Comparison of ENCODE assay signal across 25 mouse cellular contexts in genomic region chr3:146632506-146632905, GRCm38 (mm10). TPM values are rescaled to one million over a fixed set of nuclear protein-coding genes. Genes with fewer than 3 reads are reported as not detected.
DNase-seq lines count a peak whose midpoint lies in the region; ATAC-seq and TF ChIP-seq lines count a peak whose summit lies in the region.
"Had no signal": no experiment of that assay in that cellular context is flagged by ENCODE, and none has a peak within 500 bp of the region (broad histone marks: within the 10 kb centered on the region; RNA-seq: fewer than 3 reads in every experiment).

No protein-coding gene starts in this region.

- ATAC-seq in heart, embryonic 12.5 days (ENCODE audit: insufficient number of reproducible peaks, low FRiP score): no peak
- ATAC-seq in liver, postnatal 0 days: no peak
- ATAC-seq: activated CD4-positive, CD25-positive, alpha-beta regulatory T cell, adult 4 months; CD4-positive, CD25-positive, alpha-beta regulatory T cell, adult 4 months; Patski had no signal

- no peak overlapping the region for H3K27ac ChIP-seq in heart, embryonic 12.5 days (ENCODE audit: poor library complexity, severe bottlenecking)
- no peak overlapping the region for H3K27ac ChIP-seq in liver, adult 2 months (replicated peaks; ENCODE audit: insufficient read depth, low read depth, low read length)
- no peak overlapping the region for H3K27ac ChIP-seq in liver, postnatal 0 days (ENCODE audit: low read depth)

- H3K36me3 ChIP-seq in heart, embryonic 12.5 days: no peaks in the 10 kb centered on the region
- peaks cover 24% of the 10 kb centered on the region for H3K36me3 ChIP-seq in liver, adult 2 months (ENCODE audit: control insufficient read depth, insufficient read depth, low read length)
- peaks cover 16% of the 10 kb centered on the region for H3K36me3 ChIP-seq in liver, postnatal 0 days (replicated peaks; ENCODE audit: insufficient read depth, low read length)
- H3K36me3 ChIP-seq: G1E had no signal

- H3K27me3 ChIP-seq in heart, embryonic 12.5 days (replicated peaks): no peaks in the 10 kb centered on the region
- H3K27me3 ChIP-seq in liver, adult 2 months (ENCODE audit: control insufficient read depth, insufficient read depth, low read length): no peaks in the 10 kb centered on the region
- H3K27me3 ChIP-seq in liver, postnatal 0 days (ENCODE audit: insufficient read depth, low read length): no peaks in the 10 kb centered on the region
- H3K27me3 ChIP-seq: CH12.LX, Patski had no signal

- no peak for TF ChIP-seq POLR2A in liver, adult 2 months (IDR thresholded peaks at IDR 0.05; ENCODE audit: extremely low read depth, insufficient read depth, low read length)

- peak; percentile 59 for DNase-seq in heart, adult 11 months
- peak; percentile 71 for DNase-seq in liver, adult 2 months (ENCODE audit: extremely low read depth, low read depth, low spot score)
- no peak for DNase-seq in liver, postnatal 0 days
- DNase-seq: adrenal gland, adult 2 months; adrenal gland, adult 8-10 months; adrenal gland, postnatal 10 days; adrenal gland, postnatal 14 days; adrenal gland, postnatal 25 days; adrenal gland, postnatal 36 days; B cell, adult 2 months; cerebellum, adult 11 months; cerebellum, adult 11-12 months; cerebellum, adult 18-20 months had no signal

- TF ChIP-seq EP300 in liver, postnatal 0 days (IDR thresholded peaks at IDR 0.05; ENCODE audit: low read depth): no peak

- H3K4me3 ChIP-seq in heart, embryonic 12.5 days: no peak overlapping the region
- no peak overlapping the region for H3K4me3 ChIP-seq in liver, adult 2 months (ENCODE audit: insufficient read depth, low read depth, low read length)
- H3K4me3 ChIP-seq in liver, postnatal 0 days (ENCODE audit: low read depth, low read length): no peak overlapping the region

- 77% methylated on average over 5 of the region's 5 CpGs for WGBS in heart, embryonic 12.5 days
- 66% methylated on average over 5 of the region's 5 CpGs for WGBS in liver, adult 2 months
- 70% methylated on average over 5 of the region's 5 CpGs for WGBS in liver, postnatal 0 days (ENCODE audit: insufficient replicate concordance)

- 0 out of 2 replicates have a peak, but pooled peaks cover 4% of the 10 kb centered on the region for H3K9me3 ChIP-seq in heart, embryonic 12.5 days (replicated peaks)
- no peaks in the 10 kb centered on the region for H3K9me3 ChIP-seq in liver, postnatal 0 days (ENCODE audit: low read length)

- no peak for TF ChIP-seq CTCF in liver, adult 2 months (IDR thresholded peaks at IDR 0.05; ENCODE audit: low read depth, low read length)
- no peak for TF ChIP-seq CTCF in liver, postnatal 0 days (IDR thresholded peaks at IDR 0.05; ENCODE audit: low read depth)

- H3K4me2 ChIP-seq in heart, embryonic 12.5 days: no peak overlapping the region
- no peak overlapping the region for H3K4me2 ChIP-seq in liver, postnatal 0 days (ENCODE audit: low read depth, low read length)

- no peaks in the 10 kb centered on the region for H3K79me2 ChIP-seq in liver, adult 2 months (ENCODE audit: control insufficient read depth, insufficient read depth, low read length)

- H3K9ac ChIP-seq in heart, embryonic 12.5 days: no peak overlapping the region
- H3K9ac ChIP-seq in liver, adult 2 months (ENCODE audit: low read depth, low read length): no peak overlapping the region
- H3K9ac ChIP-seq in liver, postnatal 0 days (replicated peaks): no peak overlapping the region

- H3K4me1 ChIP-seq in heart, embryonic 12.5 days (replicated peaks): no peaks in the 10 kb centered on the region
- no peaks in the 10 kb centered on the region for H3K4me1 ChIP-seq in liver, adult 2 months (ENCODE audit: control insufficient read depth, insufficient read depth, low read length)
- H3K4me1 ChIP-seq in liver, postnatal 0 days (ENCODE audit: insufficient read depth): no peaks in the 10 kb centered on the region

RNA-seq across cellular contexts. Expression of gene Dnase2b, which starts 17.1 kb away (rescaled TPM):
- polyA plus RNA-seq in heart, embryonic 12.5 days (2016; fragmentation: Nextera tagmentation; extraction: Ambion mirVana): not detected in 2 replicates
- total RNA-seq in liver, adult 2 months (2014; rRNA removed): 11.0 and 15.6 TPM in 2 replicates
- 6.2 and 6.6 TPM in 2 replicates for polyA plus RNA-seq in liver, adult 2 months (2012; rRNA removed)
- polyA plus RNA-seq in liver, postnatal 0 days (2015; fragmentation: Nextera tagmentation; extraction: Ambion mirVana): 3.9 and 4.0 TPM in 2 replicates
- total RNA-seq: adrenal gland, adult 18-20 months; adrenal gland, adult 2 months; adrenal gland, adult 8-10 months; adrenal gland, postnatal 25 days; adrenal gland, postnatal 36 days; CH12.LX; ES-E14; MEL had no signal
- polyA plus RNA-seq: activated CD4-positive, CD25-positive, alpha-beta regulatory T cell, adult 4 months; adrenal gland, adult 2 months; brain, embryonic 14.5 days; C2C12; CD4-positive, CD25-positive, alpha-beta regulatory T cell, adult 4 months; G1E had no signal

RNA-seq across cellular contexts. Expression of gene 4930503B20Rik, which starts 18.6 kb away (rescaled TPM):
- not detected in 2 replicates for polyA plus RNA-seq in heart, embryonic 12.5 days (2016; fragmentation: Nextera tagmentation; extraction: Ambion mirVana)
- total RNA-seq in liver, adult 2 months (2014; rRNA removed): not detected in 2 replicates
- polyA plus RNA-seq in liver, adult 2 months (2012; rRNA removed): not detected in 2 replicates
- polyA plus RNA-seq in liver, postnatal 0 days (2015; fragmentation: Nextera tagmentation; extraction: Ambion mirVana): not detected in 2 replicates
- total RNA-seq: adrenal gland, adult 18-20 months; adrenal gland, adult 2 months; adrenal gland, adult 8-10 months; adrenal gland, postnatal 10 days; adrenal gland, postnatal 14 days; adrenal gland, postnatal 36 days; adrenal gland, postnatal 4 days; CH12.LX; ES-E14 had no signal
- polyA plus RNA-seq: activated CD4-positive, CD25-positive, alpha-beta regulatory T cell, adult 4 months; adrenal gland, adult 2 months; C2C12; CD4-positive, CD25-positive, alpha-beta regulatory T cell, adult 4 months; G1E had no signal

RNA-seq across cellular contexts. Expression of gene Samd13, which starts 52.9 kb away (rescaled TPM):
- polyA plus RNA-seq in heart, embryonic 12.5 days (2016; fragmentation: Nextera tagmentation; extraction: Ambion mirVana): 2.0 and 2.1 TPM in 2 replicates
- not detected in 2 replicates for total RNA-seq in liver, adult 2 months (2014; rRNA removed)
- 0.22 TPM in 1 of 2 replicates, not detected in the other for polyA plus RNA-seq in liver, adult 2 months (2012; rRNA removed)
- 0.11 TPM in 1 of 2 replicates, not detected in the other for polyA plus RNA-seq in liver, postnatal 0 days (2015; fragmentation: Nextera tagmentation; extraction: Ambion mirVana)
- total RNA-seq: CH12.LX had no signal
- polyA plus RNA-seq: adrenal gland, adult 2 months; brain, embryonic 14.5 days; Patski had no signal
